Mouse (Mus musculus): Measurements from ENCODE around the gene Ccdc171.
A peak's percentile ranks its signal among the peaks of the same experiment; 100 is the strongest.
"Not testable (repeated sequence)": the region's sequence is repeated elsewhere in the genome, so short reads cannot be mapped to it uniquely, and the experiment has no call there.

Ccdc171 gene

GRCm38 (mm10) chr4:83525690-83526055, 328 bp downstream of the Ccdc171 start:
- no peak for DNase-seq (ENCODE audit: low read depth, low spot score)

- DNase-seq (ENCODE audit: low read depth, low spot score): no peak
These were observed 1.1 kb downstream of the Ccdc171 start for GRCm38 (mm10) chr4:83526270-83526987.

- no peak for DNase-seq (ENCODE audit: low read depth, low spot score)
These were observed 1.6 kb downstream of the Ccdc171 start for GRCm38 (mm10) chr4:83526988-83527334.

- DNase-seq (ENCODE audit: low read depth, low spot score): no peak
These were observed 2.6 kb downstream of the Ccdc171 start for GRCm38 (mm10) chr4:83527921-83528320.

- DNase-seq (ENCODE audit: low read depth, low spot score): not testable (repeated sequence)
These were observed 4.7 kb downstream of the Ccdc171 start for GRCm38 (mm10) chr4:83530060-83530459.

DNA sequence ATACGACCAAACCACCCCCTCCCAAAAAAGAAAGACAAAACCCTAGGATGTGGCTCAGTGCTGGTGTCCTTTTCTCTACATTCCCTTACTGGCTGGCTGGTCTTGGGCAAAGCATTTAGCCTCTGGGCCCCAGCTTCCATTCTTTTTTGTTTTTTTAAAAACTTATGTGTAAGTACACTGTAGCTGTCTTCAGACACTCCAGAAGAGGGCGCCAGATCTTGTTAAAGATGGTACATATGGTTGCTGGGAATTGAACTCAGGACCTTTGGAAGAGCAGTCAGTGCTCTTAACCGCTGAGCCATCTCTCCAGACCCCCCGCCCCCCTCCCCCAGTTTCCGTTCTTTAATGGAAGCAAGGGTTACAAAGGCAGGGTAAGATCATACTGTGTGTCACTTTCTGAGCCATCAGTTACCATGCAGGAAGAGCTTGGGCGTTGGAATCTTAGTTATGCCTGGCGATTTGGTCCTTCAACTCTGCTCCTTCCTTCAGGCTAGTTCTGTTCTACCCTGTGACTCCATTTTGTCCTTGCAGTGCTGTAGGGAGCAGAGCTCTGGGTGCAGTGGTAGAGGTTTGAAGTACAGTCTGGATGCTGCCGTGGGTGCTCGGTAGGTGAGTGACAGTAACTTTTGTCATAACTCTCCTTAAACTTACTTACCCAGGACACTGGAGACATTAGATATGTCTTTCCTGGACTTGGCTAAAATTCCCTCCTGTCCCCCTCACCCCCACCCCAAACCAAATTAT, 8.0 kb downstream of the Ccdc171 start:
- DNase-seq (ENCODE audit: low read depth, low spot score): no peak

GRCm38 (mm10) chr4:83534024-83534423, 8.7 kb downstream of the Ccdc171 start:
- DNase-seq (ENCODE audit: low read depth, low spot score): no peak

DNA sequence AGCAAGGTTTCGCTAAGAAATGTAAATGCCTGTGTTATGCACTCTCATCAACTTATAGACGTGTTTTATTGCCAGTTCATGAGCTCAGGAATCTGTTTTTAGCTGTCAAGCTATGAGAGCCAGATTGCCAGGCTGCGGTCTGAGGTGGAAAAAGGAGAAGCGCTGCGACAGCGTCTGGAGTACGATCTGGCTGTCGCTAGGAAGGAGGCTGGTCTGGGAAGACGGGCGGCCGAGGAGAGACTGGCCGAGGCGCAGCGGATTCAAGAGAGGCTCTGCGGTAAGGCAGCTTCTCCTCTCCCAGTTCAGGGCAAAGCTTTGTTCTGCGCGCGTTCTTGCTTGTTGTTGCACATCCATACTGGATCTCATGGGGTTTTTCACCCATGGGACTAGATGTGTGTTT, 24.2 kb downstream of the Ccdc171 start:
- no peak for DNase-seq (ENCODE audit: low read depth, low spot score)

DNA sequence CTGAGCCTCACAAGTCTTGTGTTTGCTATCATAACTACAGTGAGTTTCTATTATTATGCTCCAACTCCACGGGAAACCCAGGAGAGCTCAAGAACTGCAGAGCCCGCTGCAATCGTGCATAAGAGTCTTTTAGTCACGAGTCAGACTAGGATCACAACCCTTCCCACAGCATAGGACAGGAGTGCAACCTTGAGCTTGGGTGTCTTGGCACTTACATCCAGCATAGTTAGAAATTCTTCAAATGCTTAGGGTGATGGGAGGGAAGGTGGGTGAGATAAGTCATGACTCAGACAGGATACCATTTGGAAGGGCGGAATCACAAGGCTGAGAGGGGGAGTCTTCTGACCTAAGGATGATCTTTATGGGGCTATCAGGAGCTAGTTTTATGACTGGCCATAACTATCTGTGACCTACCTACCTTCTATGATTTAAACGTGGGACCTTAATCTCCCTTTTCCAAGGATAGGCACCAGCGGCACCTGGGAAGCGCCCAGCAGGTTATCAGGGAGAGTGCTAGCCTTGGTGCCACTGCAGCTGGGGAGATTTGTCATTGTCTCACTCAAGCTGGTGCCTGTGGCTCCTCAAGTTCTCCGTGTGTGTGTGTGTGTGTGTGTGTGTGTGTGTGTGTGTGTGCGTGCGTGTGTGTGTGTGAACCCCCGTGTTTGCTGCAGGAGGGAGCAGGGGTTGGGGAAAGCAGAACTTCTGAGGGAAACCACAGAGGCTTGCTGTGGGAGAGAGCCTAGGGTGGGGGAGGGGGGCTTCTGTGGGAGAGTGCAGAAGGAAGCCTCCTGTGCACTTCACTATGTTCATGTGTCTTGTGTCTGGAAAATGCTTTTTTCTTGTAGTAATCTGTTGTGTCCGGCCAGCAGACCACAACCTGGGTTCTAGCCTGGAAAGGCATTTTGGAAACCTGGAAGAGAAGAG, 42.1 kb downstream of the Ccdc171 start:
- no peak for DNase-seq (ENCODE audit: low read depth, low spot score)

DNA sequence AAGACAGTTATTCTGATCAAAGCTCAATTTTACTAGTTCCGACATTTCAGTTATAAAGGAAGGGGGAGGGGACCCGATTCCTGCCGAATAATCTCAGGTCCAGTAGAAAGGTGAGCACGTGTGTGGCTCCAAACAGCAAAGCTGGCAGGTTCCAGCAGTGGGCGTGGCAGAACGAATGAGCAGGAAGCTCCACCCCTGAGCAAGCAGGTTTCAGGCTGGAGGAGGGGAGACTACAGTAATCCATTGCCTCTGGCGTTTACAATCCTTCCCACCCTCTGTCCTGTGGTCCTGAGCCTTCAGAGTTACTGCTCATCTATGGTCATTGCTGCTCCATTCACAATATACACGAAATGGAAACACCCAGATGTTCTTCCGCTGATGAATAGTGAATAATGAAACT, 42.8 kb downstream of the Ccdc171 start:
- DNase-seq (ENCODE audit: low read depth, low spot score): not testable (repeated sequence)

GRCm38 (mm10) chr4:83570569-83570968, 45.2 kb downstream of the Ccdc171 start:
- DNase-seq (ENCODE audit: low read depth, low spot score): peak; percentile 28

- DNase-seq (ENCODE audit: low read depth, low spot score): no peak
These were observed 45.7 kb downstream of the Ccdc171 start for GRCm38 (mm10) chr4:83571033-83571432.

DNA sequence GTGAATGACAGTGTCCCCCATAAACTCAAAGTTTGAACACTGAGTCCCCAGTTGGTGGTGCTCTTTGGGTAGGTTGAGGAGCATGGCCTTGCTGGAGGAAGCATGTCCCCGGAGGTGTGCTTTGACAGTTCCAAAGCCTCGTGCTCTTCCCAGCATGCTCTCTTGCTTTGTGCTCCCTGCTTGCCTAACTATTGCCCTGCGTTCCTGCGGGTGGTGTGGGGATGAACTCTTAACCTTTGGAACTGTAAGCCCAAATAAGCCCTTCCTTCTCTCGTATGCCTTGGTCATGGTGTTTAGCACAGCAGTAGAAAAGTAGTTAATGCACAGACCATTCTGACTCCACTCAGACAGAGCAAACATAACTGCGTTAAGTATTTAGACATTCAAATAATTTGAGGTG, 47.2 kb downstream of the Ccdc171 start:
- no peak for DNase-seq (ENCODE audit: low read depth, low spot score)

DNA sequence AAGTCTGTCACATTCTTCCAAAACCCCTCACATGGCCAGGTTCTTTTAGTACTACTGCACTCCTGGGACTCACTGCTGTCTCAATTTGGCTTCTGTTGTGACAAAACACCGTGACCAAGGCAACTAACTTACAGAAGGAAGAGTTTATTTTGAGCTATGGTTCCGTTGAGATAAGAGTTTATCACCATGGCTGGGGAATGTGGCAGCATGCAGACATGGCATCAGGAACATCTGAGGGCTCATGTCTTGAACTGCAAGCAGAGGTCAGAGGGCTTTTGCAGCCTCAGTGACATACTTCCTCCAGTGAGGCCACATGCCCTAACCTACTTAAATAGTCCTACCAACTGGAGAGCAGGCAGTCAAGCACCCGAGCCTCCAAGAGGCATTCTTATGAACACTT, 51.0 kb downstream of the Ccdc171 start:
- no peak for DNase-seq (ENCODE audit: low read depth, low spot score)

- DNase-seq (ENCODE audit: low read depth, low spot score): peak; percentile 18
These were observed 54.8 kb downstream of the Ccdc171 start for GRCm38 (mm10) chr4:83580157-83580556.

- no peak for DNase-seq (ENCODE audit: low read depth, low spot score)
These were observed 62.2 kb downstream of the Ccdc171 start for GRCm38 (mm10) chr4:83587563-83587962.

- DNase-seq (ENCODE audit: low read depth, low spot score): peak; percentile 11
These were observed 71.1 kb downstream of the Ccdc171 start for GRCm38 (mm10) chr4:83596486-83596885.

DNA sequence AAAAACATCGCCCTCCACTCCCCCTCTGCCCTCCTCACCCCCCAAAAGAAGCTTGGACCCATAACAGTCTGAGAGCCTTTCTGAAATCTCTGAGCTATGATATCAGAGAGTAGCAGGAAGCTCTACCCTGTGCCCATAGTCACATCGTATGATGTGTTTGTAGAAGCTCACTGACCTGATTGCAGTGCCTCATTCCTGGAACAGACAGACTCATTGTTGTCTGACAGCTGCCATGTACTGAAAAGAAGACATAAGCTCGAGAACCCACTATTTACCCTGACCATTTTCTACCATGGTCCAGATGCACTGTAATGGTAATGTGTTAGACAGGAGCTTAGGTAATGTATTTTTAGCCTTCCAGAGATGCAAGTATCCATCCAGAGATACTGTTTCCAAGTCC, 85.8 kb downstream of the Ccdc171 start:
- DNase-seq (ENCODE audit: low read depth, low spot score): no peak

- DNase-seq (ENCODE audit: low read depth, low spot score): not testable (repeated sequence)
These were observed 97.8 kb downstream of the Ccdc171 start for GRCm38 (mm10) chr4:83623021-83623711.

DNA sequence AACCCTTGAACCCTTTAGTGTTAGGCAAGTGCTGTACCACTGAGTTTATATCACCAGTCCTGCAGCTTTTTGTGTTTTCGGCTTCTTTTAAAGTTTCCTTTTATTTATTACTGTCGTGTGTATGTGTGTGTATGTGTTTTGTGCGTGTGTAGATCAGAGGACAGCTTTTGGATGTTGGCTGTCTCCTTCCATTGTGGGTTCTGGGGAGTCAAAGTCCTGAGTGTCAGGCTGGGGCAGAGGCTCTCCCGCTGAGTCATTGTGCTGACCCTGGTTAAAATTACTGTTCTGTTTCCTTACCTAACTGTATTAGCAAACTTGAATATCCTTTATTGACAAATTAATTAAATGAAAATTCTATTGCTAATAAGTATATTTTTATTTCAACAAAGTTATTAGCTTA, 98.4 kb downstream of the Ccdc171 start:
- no peak for DNase-seq (ENCODE audit: low read depth, low spot score)

DNA sequence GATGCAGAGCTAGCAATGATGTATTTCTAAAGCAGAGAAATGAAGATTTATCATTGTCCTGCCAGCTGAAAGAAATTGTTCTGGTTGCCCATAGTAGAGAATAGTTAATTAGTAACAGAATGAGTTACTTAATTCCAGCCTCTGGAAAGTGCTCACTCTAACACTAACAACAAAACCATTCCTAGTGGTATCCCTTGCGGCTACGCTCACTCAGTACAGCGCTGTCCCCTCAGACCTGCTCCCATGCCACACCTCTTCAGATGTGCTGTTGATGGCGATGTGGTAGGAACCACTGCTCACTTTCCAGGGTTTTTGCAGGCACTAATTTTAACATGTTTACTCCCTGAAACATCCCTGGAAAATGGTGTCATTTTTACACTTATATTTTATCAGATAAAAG, 126.1 kb downstream of the Ccdc171 start:
- no peak for DNase-seq (ENCODE audit: low read depth, low spot score)

DNA sequence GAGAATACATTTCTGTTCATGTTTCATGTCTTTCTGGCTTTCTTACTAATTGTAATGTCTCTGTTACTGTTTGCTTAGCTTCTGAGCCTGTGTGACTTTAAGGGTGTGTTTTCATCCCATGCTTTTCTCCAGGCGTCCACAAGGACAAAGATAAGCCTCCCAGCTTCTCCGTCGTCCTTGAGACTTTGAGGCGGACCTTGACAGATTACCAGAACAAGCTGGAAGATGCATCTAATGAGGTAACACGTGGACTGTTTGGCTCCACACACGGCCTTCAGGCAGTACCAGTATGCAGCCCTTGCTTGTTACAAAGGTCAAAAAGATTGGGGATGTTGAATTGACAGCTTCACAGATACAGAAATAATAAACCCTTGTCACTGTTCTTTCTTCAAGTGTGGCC, 130.1 kb downstream of the Ccdc171 start:
- no peak for DNase-seq (ENCODE audit: low read depth, low spot score)

Measured in telencephalon, adult 2 months (tissue).